Mouse (Mus musculus) G1E-ER4 (cell line): ENCODE measurements around the gene Zfp811. TPM values are rescaled to one million over a fixed set of nuclear protein-coding genes. Genes with fewer than 3 reads are reported as not detected.

Source experiments
- GATA1 ChIP-seq: IDR thresholded peaks from one replicate; pipeline ENCODE4 v1.8.0; 2012; ENCODE audit warnings: low read length, inconsistent platforms
- polyA plus RNA-seq: library from polyadenylated mRNA; stranded (reverse); fragments of >175 nt; gene quantifications from 2 replicates; pipeline ENCODE4 v1.2.3, GENCODE M21; 2012

Zfp811 gene
- polyA plus RNA-seq, 1 experiment: not detected

- TF ChIP-seq GATA1: no peak
These were observed 22.8 kb downstream of the Zfp811 start for GRCm38 (mm10) chr17:32786944-32787343.

DNA sequence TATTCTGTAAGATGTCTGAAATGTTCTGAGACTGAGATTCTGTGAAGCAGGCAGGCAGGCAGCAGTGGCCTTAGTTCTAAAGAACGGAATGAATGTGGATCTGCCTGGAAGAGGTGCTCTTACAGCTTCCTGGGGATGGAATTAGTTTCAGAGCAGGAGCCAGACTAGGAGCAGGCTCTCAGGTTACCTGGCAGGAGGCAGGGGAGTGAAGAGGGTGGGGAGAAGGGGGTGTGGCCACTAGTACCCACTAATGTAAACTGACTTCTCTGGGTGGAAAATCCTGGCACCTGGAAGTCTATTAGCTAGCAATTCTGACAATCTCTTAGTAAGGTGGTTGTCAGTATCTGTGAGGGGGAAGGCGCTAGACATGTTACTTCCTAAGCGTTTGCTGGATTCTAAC is 24.1 kb downstream of the Zfp811 start:
- no peak for TF ChIP-seq GATA1

- TF ChIP-seq GATA1: no peak
These were observed 32.2 kb downstream of the Zfp811 start for GRCm38 (mm10) chr17:32777564-32777963.

DNA sequence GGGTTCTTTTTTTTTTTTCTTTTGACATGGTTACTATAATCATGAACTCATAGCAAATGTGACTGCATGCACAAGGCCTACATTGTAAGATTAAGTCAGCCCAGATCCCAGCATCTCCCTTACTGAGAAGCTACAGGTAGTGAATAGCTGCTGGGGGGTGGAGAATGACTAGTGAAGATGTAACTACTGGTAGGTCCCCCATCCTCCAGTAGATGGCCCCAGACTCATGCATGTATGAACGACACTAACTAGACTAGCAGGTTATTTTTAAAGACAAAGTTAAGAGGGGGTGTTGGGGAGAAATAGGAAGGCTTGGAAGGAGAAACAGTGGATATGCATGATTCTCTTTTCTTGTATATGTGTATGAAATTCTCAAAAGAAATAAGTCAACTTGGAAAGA is 38.5 kb downstream of the Zfp811 start:
- no peak for TF ChIP-seq GATA1

- TF ChIP-seq GATA1: no peak
These were observed 43.3 kb downstream of the Zfp811 start for GRCm38 (mm10) chr17:32766422-32766821.

GRCm38 (mm10) chr17:32757331-32757730 is 52.4 kb downstream of the Zfp811 start:
- TF ChIP-seq GATA1: no peak

DNA sequence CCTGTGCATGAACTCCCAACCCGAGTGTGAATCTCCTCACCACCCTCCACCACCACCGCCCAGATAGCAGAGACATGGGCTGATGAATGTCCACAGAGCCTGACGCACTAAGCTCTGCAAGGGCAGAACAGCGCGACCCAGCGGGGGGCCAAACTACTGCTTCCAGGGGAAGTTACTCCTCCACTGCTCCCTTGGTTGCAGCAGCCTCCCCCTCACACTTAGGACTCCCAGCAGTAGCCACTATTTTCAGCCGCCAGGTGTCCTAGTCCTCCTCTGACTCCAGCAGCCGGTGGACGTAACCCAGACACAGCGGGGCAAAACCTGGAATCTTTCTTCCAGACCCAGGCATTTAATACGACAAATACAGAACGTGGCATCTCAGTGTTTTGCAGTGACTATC is 56.1 kb downstream of the Zfp811 start:
- no peak for TF ChIP-seq GATA1

GRCm38 (mm10) chr17:32752813-32753360 is 56.8 kb downstream of the Zfp811 start:
- peak; percentile 11 for TF ChIP-seq GATA1

- no peak for TF ChIP-seq GATA1
These were observed 59.1 kb downstream of the Zfp811 start for GRCm38 (mm10) chr17:32750611-32751010.

Other genes with a start within 250 kb of the Zfp811 start
- gene Cyp4f37, start 188.6 kb downstream of the Zfp811 start, polyA plus RNA-seq: not detected in 2 replicates
- gene Cyp4f40, start 151.0 kb downstream of the Zfp811 start, polyA plus RNA-seq: not detected in 2 replicates
- gene Cyp4f15, start 124.3 kb downstream of the Zfp811 start, polyA plus RNA-seq: not detected in 2 replicates
- gene Zfp871, start 21.6 kb downstream of the Zfp811 start, polyA plus RNA-seq: 0.48 and 0.57 TPM in 2 replicates
- gene Zfp799, start 20.3 kb upstream of the Zfp811 start, polyA plus RNA-seq: 0.22 and 1.0 TPM in 2 replicates
- gene Zfp870, start 81.7 kb upstream of the Zfp811 start, polyA plus RNA-seq: 0.11 and 0.17 TPM in 2 replicates
- not detected in 2 replicates for gene Cyp4f14, start 107.4 kb upstream of the Zfp811 start, polyA plus RNA-seq
- gene Cyp4f13, start 137.5 kb upstream of the Zfp811 start, polyA plus RNA-seq: 14.2 and 21.1 TPM in 2 replicates
- 0.11 and 0.28 TPM in 2 replicates for gene Zfp472, start 155.9 kb upstream of the Zfp811 start, polyA plus RNA-seq
- 0.13 and 0.15 TPM in 2 replicates for gene Zfp952, start 183.2 kb upstream of the Zfp811 start, polyA plus RNA-seq
- gene Zfp763, start 223.5 kb upstream of the Zfp811 start, polyA plus RNA-seq: 0.03 and 0.13 TPM in 2 replicates